Mouse (Mus musculus): Measurements from ENCODE around the gene Disp1. TPM values are rescaled to one million over a fixed set of nuclear protein-coding genes. Genes with fewer than 3 reads are reported as not detected.

Gene Disp1
- polyA plus RNA-seq, 1 experiment from 2014 or later, result 18.3 TPM

DNA sequence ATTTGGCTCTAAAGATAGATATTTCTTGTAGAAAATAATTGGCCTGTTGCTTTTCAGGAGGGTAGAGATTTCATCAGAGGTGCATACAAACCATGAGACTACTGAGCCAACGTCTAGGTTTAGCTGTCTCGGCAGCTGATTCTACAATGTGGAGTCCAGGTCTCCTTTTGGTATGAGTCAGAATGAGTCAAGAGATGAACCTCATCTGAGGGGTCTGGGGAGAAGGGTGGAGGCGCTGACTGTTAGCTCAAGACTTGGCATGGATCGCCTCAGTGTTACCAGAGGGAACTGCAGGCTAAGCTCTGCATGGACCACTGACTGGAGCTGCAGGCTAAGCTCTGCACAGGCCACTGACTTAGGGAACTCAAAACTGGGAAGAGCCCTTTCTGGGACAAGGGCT, 138.9 kb downstream of the Disp1 start:
- Histone ChIP-seq H3K9ac (no peak overlapping the region), H3K27ac (replicated peaks) (no peak overlapping the region), H3K4me3 (replicated peaks) (no peak overlapping the region), H3K4me1 (peaks cover 23% of the 10 kb centered on the region), H3K9me3 (replicated peaks) (no peaks in the 10 kb centered on the region), H3K4me2 (replicated peaks) (no peak overlapping the region), H3K36me3 (peaks cover 30% of the 10 kb centered on the region), H3K27me3 (no peaks in the 10 kb centered on the region)
- WGBS, result 63% methylated on average over 4 of the region's 4 CpGs
- no peak for ATAC-seq (ENCODE audit: insufficient number of reproducible peaks, low FRiP score, low TSS enrichment, low read depth)

DNA sequence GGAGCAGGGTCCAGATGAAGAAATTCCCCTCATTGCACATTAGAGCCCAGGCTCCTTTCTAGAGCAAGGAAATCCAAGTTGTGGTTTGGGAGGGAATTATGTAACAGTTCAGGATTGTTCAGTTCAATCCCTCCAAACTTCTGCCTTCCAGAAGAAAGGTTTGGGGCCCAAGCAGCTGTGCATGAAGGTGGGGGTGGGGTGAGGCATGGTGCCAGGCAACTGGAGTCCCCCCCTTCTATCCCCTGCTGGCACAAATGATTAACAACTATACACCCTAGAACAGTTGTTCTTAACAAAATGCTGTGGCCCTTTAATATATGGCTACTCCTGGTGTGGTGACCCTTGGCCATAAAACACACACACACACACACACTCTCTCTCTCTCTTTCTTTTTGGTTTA, 140.2 kb downstream of the Disp1 start:
- H3K4me1 ChIP-seq, result peaks cover 23% of the 10 kb centered on the region
- peaks cover 17% of the 10 kb centered on the region for H3K36me3 ChIP-seq
- H3K27ac ChIP-seq (replicated peaks), result no peak overlapping the region
- no peak overlapping the region for H3K4me3 ChIP-seq (replicated peaks)
- H3K27me3 ChIP-seq, result no peaks in the 10 kb centered on the region
- no peak for ATAC-seq (ENCODE audit: insufficient number of reproducible peaks, low FRiP score, low TSS enrichment, low read depth)
- H3K9ac ChIP-seq, result no peak overlapping the region
- H3K4me2 ChIP-seq (replicated peaks), result no peak overlapping the region
- H3K9me3 ChIP-seq (replicated peaks), result no peaks in the 10 kb centered on the region

GRCm38 (mm10) chr1:183075121-183075822, 146.1 kb downstream of the Disp1 start:
- no peaks in the 10 kb centered on the region for H3K27me3 ChIP-seq
- H3K4me3 ChIP-seq (replicated peaks), result no peak overlapping the region
- peaks cover 11% of the 10 kb centered on the region for H3K4me1 ChIP-seq
- H3K27ac ChIP-seq (replicated peaks), result no peak overlapping the region
- WGBS, result 63% methylated on average over 15 of the region's 15 CpGs
- no peak overlapping the region for H3K4me2 ChIP-seq (replicated peaks)
- H3K9ac ChIP-seq, result no peak overlapping the region
- no peaks in the 10 kb centered on the region for H3K9me3 ChIP-seq (replicated peaks)
- ATAC-seq (ENCODE audit: insufficient number of reproducible peaks, low FRiP score, low TSS enrichment, low read depth), result no peak
- H3K36me3 ChIP-seq, result no peaks in the 10 kb centered on the region

GRCm38 (mm10) chr1:183072263-183073050, 148.9 kb downstream of the Disp1 start:
- 60% methylated on average over 12 of the region's 12 CpGs for WGBS
- no peaks in the 10 kb centered on the region for H3K27me3 ChIP-seq
- no peak overlapping the region for H3K4me2 ChIP-seq (replicated peaks)
- H3K4me1 ChIP-seq, result peaks cover 7% of the 10 kb centered on the region; the same call in 1 of the 2 replicates
- no peaks in the 10 kb centered on the region for H3K9me3 ChIP-seq (replicated peaks)
- H3K27ac ChIP-seq (replicated peaks), result no peak overlapping the region
- no peak overlapping the region for H3K9ac ChIP-seq
- H3K36me3 ChIP-seq, result no peaks in the 10 kb centered on the region
- ATAC-seq (ENCODE audit: insufficient number of reproducible peaks, low FRiP score, low TSS enrichment, low read depth), result 0 out of 2 replicates have a peak, but pooled peaks have one; percentile 22
- no peak overlapping the region for H3K4me3 ChIP-seq (replicated peaks)

DNA sequence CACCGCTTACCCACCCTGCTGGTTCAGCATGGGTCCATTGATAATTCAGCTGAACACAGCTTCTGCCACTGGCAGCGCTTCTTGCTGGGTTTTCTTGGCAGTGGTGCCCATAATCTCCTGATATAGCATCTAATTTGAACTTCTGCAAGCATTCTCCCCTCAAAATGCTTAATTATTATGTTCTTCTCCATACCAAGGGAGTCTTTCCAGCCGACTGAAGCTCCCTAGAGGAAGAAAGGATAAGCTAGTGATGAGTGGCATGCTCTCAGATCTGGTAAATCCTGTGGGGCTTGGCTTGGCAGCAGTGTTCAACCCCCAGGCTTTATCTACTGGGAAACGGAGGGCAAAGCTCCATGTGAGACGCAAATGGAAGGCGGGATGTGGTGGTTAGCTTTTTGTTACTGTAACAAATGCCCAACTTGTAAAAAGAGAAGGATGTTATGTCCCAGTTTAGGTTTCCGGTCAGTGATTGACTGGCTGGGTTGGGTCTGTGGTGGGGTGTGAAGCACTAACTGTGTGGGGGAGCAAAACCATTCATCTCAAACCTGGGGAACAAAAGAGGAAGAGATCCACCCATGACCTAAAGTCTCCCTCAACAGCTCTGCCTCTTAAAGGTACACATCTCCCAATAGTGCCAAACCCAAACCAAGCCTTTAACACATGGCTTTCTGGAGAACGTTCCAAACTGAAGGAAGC, 151.2 kb downstream of the Disp1 start:
- no peaks in the 10 kb centered on the region for H3K9me3 ChIP-seq (replicated peaks)
- H3K27ac ChIP-seq (replicated peaks), result no peak overlapping the region
- no peak overlapping the region for H3K9ac ChIP-seq
- peaks cover 7% of the 10 kb centered on the region; the same call in 1 of the 2 replicates for H3K4me1 ChIP-seq
- H3K4me3 ChIP-seq (replicated peaks), result no peak overlapping the region
- H3K36me3 ChIP-seq, result no peaks in the 10 kb centered on the region
- no peak overlapping the region for H3K4me2 ChIP-seq (replicated peaks)
- ATAC-seq (ENCODE audit: insufficient number of reproducible peaks, low FRiP score, low TSS enrichment, low read depth), result peak; percentile 64; the same call in 1 of the 2 replicates
- no peaks in the 10 kb centered on the region for H3K27me3 ChIP-seq
- WGBS, result 67% methylated on average over 8 of the region's 8 CpGs

GRCm38 (mm10) chr1:183067807-183068206, 153.5 kb downstream of the Disp1 start:
- peaks cover 6% of the 10 kb centered on the region; the same call in 1 of the 2 replicates for H3K4me1 ChIP-seq
- no peaks in the 10 kb centered on the region for H3K27me3 ChIP-seq
- H3K36me3 ChIP-seq, result no peaks in the 10 kb centered on the region
- no peaks in the 10 kb centered on the region for H3K9me3 ChIP-seq (replicated peaks)
- ATAC-seq (ENCODE audit: insufficient number of reproducible peaks, low FRiP score, low TSS enrichment, low read depth), result no peak
- no peak overlapping the region for H3K4me2 ChIP-seq (replicated peaks)
- no peak overlapping the region for H3K4me3 ChIP-seq (replicated peaks)
- no peak overlapping the region for H3K9ac ChIP-seq
- WGBS, result 71% methylated on average over 7 of the region's 7 CpGs
- H3K27ac ChIP-seq (replicated peaks), result no peak overlapping the region

GRCm38 (mm10) chr1:183066981-183067380, 154.3 kb downstream of the Disp1 start:
- Histone ChIP-seq H3K4me3 (replicated peaks) (no peak overlapping the region), H3K9ac (no peak overlapping the region), H3K4me1 (no peaks in the 10 kb centered on the region; the same call in 1 of the 2 replicates), H3K27me3 (no peaks in the 10 kb centered on the region), H3K27ac (replicated peaks) (no peak overlapping the region), H3K36me3 (no peaks in the 10 kb centered on the region), H3K4me2 (replicated peaks) (no peak overlapping the region), H3K9me3 (replicated peaks) (no peaks in the 10 kb centered on the region)
- WGBS, result 60% methylated on average over 4 of the region's 4 CpGs
- no peak for ATAC-seq (ENCODE audit: insufficient number of reproducible peaks, low FRiP score, low TSS enrichment, low read depth)

- no peak overlapping the region for H3K9ac ChIP-seq
- H3K4me2 ChIP-seq (replicated peaks), result no peak overlapping the region
- no peaks in the 10 kb centered on the region for H3K27me3 ChIP-seq
- 0 out of 2 replicates have a peak, but pooled peaks cover 5% of the 10 kb centered on the region for H3K4me1 ChIP-seq
- ATAC-seq (ENCODE audit: insufficient number of reproducible peaks, low FRiP score, low TSS enrichment, low read depth), result no peak
- 85% methylated on average over 2 of the region's 2 CpGs for WGBS
- H3K27ac ChIP-seq (replicated peaks), result no peak overlapping the region
- H3K4me3 ChIP-seq (replicated peaks), result no peak overlapping the region
- H3K9me3 ChIP-seq (replicated peaks), result no peaks in the 10 kb centered on the region
- H3K36me3 ChIP-seq, result no peaks in the 10 kb centered on the region
These were observed 160.7 kb downstream of the Disp1 start for GRCm38 (mm10) chr1:183060611-183061010.

DNA sequence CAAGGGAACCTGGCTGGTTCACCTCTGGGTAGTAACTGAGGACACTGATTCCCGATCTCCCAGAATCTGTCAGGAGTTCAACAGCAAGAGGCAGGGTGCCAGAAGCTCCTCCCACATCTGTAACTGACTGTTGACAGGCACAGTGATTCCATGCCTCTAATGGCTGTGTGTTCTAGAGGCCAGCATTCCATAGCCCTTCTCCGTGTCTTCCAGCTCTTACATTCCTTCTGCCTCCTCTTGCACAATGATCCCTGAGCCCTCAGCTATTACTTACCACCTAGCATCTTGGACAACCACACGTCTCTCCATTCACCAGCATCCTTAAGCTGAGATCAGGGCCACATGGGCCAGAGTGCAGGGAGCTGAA, 165.1 kb downstream of the Disp1 start:
- Histone ChIP-seq H3K4me3 (replicated peaks) (no peak overlapping the region), H3K4me1 (0 out of 2 replicates have a peak, but pooled peaks cover 5% of the 10 kb centered on the region), H3K36me3 (no peaks in the 10 kb centered on the region), H3K9me3 (replicated peaks) (no peaks in the 10 kb centered on the region), H3K27me3 (no peaks in the 10 kb centered on the region), H3K4me2 (replicated peaks) (no peak overlapping the region), H3K9ac (no peak overlapping the region), H3K27ac (replicated peaks) (no peak overlapping the region)
- 18% methylated on average over 3 of the region's 3 CpGs for WGBS
- no peak for ATAC-seq (ENCODE audit: insufficient number of reproducible peaks, low FRiP score, low TSS enrichment, low read depth)

GRCm38 (mm10) chr1:183055608-183056288, 165.6 kb downstream of the Disp1 start:
- H3K36me3 ChIP-seq, result no peaks in the 10 kb centered on the region
- H3K4me1 ChIP-seq, result 0 out of 2 replicates have a peak, but pooled peaks cover 5% of the 10 kb centered on the region
- H3K27ac ChIP-seq (replicated peaks), result no peak overlapping the region
- H3K4me3 ChIP-seq (replicated peaks), result no peak overlapping the region
- ATAC-seq (ENCODE audit: insufficient number of reproducible peaks, low FRiP score, low TSS enrichment, low read depth), result no peak
- 52% methylated on average over 2 of the region's 2 CpGs for WGBS
- H3K27me3 ChIP-seq, result no peaks in the 10 kb centered on the region
- no peaks in the 10 kb centered on the region for H3K9me3 ChIP-seq (replicated peaks)
- H3K9ac ChIP-seq, result no peak overlapping the region
- H3K4me2 ChIP-seq (replicated peaks), result no peak overlapping the region

- 74% methylated on average over 7 of the region's 7 CpGs for WGBS
- no peak for ATAC-seq (ENCODE audit: insufficient number of reproducible peaks, low FRiP score, low TSS enrichment, low read depth)
- H3K4me3 ChIP-seq (replicated peaks), result no peak overlapping the region
- no peaks in the 10 kb centered on the region for H3K36me3 ChIP-seq
- H3K4me1 ChIP-seq, result peaks cover 23% of the 10 kb centered on the region
- no peak overlapping the region for H3K27ac ChIP-seq (replicated peaks)
- no peaks in the 10 kb centered on the region for H3K27me3 ChIP-seq
- no peak overlapping the region for H3K9ac ChIP-seq
- no peak overlapping the region for H3K4me2 ChIP-seq (replicated peaks)
- H3K9me3 ChIP-seq (replicated peaks), result no peaks in the 10 kb centered on the region
These were observed 168.7 kb downstream of the Disp1 start for GRCm38 (mm10) chr1:183052663-183053062.

All from embryonic facial prominence, embryonic 15.5 days (tissue).